Mouse (Mus musculus) forebrain, embryonic 14.5 days (tissue): ENCODE measurements around the gene C130050O18Rik. TPM values are rescaled to one million over a fixed set of nuclear protein-coding genes. Genes with fewer than 3 reads are reported as not detected.

ENCODE experiments used
- ATAC-seq: fragments of 200-750 bp; cut with Nextera tagmentation; 2 replicates; pipeline ENCODE4 v1.8.0; 2017; ENCODE audit warnings: mild to moderate bottlenecking, moderate library complexity
- DNase-seq: peaks from one replicate; pipeline ENCODE4 v3.0.0-alpha.2; 2015; ENCODE audit warnings: low spot score
- H3K27ac ChIP-seq: fragments of 300-500 bp; sonication (generic); 2 replicates; pipeline ENCODE4 v1.5.1; 2014; ENCODE audit warnings: low read depth, mild to moderate bottlenecking, control low read depth, low read length, moderate library complexity
- H3K27me3 ChIP-seq: fragments of 300-500 bp; sonication (generic); replicated peaks from 2 replicates; pipeline ENCODE4 v1.6.1; 2014; ENCODE audit warnings: low read length, control low read depth, mixed read lengths; ENCODE audit not compliant: control insufficient read depth, insufficient read depth
- H3K36me3 ChIP-seq: fragments of 300-500 bp; sonication (generic); 2 replicates; pipeline ENCODE4 v1.6.1; 2014; ENCODE audit warnings: low read length, control low read depth; ENCODE audit not compliant: control insufficient read depth, insufficient read depth
- H3K4me1 ChIP-seq: fragments of 300-500 bp; sonication (generic); 2 replicates; pipeline ENCODE4 v1.6.1; 2014; ENCODE audit warnings: antibody characterized with exemption, low read length, control low read depth; ENCODE audit not compliant: control insufficient read depth, insufficient read depth
- H3K4me2 ChIP-seq: fragments of 300-500 bp; sonication (generic); 2 replicates; pipeline ENCODE4 v1.6.1; 2014; ENCODE audit warnings: mild to moderate bottlenecking, control low read depth, low read length
- H3K4me3 ChIP-seq: fragments of 300-500 bp; sonication (generic); 2 replicates; pipeline ENCODE4 v1.5.1; 2014; ENCODE audit warnings: low read depth, low read length, control low read depth
- H3K9ac ChIP-seq: fragments of 300-500 bp; sonication (generic); 2 replicates; pipeline ENCODE4 v1.6.1; 2014; ENCODE audit warnings: mild to moderate bottlenecking, low read length, control low read depth, moderate library complexity
- H3K9me3 ChIP-seq: fragments of 300-500 bp; sonication (generic); replicated peaks from 2 replicates; pipeline ENCODE4 v1.6.1; 2016; ENCODE audit warnings: low read length, control low read depth, mixed read lengths; ENCODE audit not compliant: control insufficient read depth
- WGBS: fragments of 180-500 bp; shearing (Covaris S2); extraction: QIAGEN DNeasy Blood & Tissue Kit; methylation state at CpG from one replicate; pipeline ENCODE4 v1.1.7; 2014; 5-methylcytosine and 5-hydroxymethylcytosine counted together
- polyA plus RNA-seq: library from polyadenylated mRNA; unstranded; fragments of >200 nt; fragmentation: Nextera tagmentation; extraction: Ambion mirVana; gene quantifications from 2 replicates; pipeline ENCODE4 v1.2.1, GENCODE M21; 2014

Gene C130050O18Rik
- polyA plus RNA-seq, 1 experiment from 2014 or later, result 0.18 TPM

DNA sequence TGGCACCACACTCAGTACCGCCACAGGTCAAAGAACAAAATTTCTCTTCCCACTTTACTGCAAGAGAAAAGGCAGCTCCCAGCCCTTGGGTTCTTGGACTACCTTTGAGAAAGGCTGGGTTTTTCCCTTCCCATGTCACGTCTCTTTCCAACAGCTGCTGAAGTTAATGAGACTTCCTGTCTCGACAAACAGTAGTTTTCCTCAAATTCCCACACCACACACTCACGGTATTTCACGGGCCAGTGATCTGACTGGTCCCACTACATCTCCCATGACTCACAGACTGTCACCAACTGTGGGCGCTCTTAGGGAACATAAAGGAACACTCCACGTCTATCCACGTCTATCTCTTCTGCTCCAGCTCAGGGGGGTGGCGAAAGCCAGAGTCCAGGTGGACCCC lies 20.1 kb downstream of the C130050O18Rik start:
- Histone ChIP-seq H3K9ac (no peak overlapping the region), H3K27ac (no peak overlapping the region), H3K4me1 (peaks cover 28% of the 10 kb centered on the region), H3K4me2 (no peak overlapping the region), H3K9me3 (no peaks in the 10 kb centered on the region), H3K27me3 (no peaks in the 10 kb centered on the region), H3K4me3 (no peak overlapping the region), H3K36me3 (no peaks in the 10 kb centered on the region; the same call in 1 of the 2 replicates)
- DNase-seq (no peak), ATAC-seq (no peak)
- 76% methylated on average over 9 of the region's 9 CpGs for WGBS

- DNase-seq, result no peak
- Histone ChIP-seq H3K36me3 (no peaks in the 10 kb centered on the region; the same call in 1 of the 2 replicates), H3K4me3 (no peak overlapping the region), H3K27me3 (no peaks in the 10 kb centered on the region), H3K9me3 (no peaks in the 10 kb centered on the region), H3K27ac (no peak overlapping the region), H3K9ac (no peak overlapping the region), H3K4me1 (peaks cover 39% of the 10 kb centered on the region), H3K4me2 (no peak overlapping the region)
- ATAC-seq, result no peak
- 92% methylated on average over 9 of the region's 9 CpGs for WGBS
These were observed 21.9 kb downstream of the C130050O18Rik start for GRCm38 (mm10) chr5:139427001-139427400.

DNA sequence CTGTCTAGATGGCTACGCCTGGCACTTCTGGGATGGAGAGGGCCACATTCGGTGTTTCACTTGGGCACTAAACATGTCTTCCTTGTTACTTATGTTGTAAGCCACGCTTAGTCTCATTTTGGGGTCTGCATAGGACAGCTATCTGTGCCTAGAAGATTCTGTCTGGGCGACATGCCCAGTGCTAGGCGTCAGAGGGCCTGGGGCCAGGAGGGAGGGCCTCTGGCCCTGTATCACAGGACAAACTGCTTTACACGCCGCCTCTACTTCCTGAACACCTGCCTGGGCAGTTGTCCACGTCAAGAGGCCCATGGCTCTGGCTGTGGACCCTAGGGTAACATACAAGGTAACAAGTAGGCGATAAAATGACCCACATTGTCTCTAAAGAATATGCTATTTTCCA lies 22.9 kb downstream of the C130050O18Rik start:
- H3K9ac ChIP-seq, result no peak overlapping the region
- DNase-seq (no peak), ATAC-seq (no peak)
- peaks cover 38% of the 10 kb centered on the region for H3K4me1 ChIP-seq
- no peak overlapping the region for H3K4me2 ChIP-seq
- no peaks in the 10 kb centered on the region for H3K27me3 ChIP-seq
- WGBS, result 67% methylated on average over 9 of the region's 9 CpGs
- no peaks in the 10 kb centered on the region; the same call in 1 of the 2 replicates for H3K36me3 ChIP-seq
- H3K4me3 ChIP-seq, result no peak overlapping the region
- H3K9me3 ChIP-seq, result no peaks in the 10 kb centered on the region
- no peak overlapping the region for H3K27ac ChIP-seq

DNA sequence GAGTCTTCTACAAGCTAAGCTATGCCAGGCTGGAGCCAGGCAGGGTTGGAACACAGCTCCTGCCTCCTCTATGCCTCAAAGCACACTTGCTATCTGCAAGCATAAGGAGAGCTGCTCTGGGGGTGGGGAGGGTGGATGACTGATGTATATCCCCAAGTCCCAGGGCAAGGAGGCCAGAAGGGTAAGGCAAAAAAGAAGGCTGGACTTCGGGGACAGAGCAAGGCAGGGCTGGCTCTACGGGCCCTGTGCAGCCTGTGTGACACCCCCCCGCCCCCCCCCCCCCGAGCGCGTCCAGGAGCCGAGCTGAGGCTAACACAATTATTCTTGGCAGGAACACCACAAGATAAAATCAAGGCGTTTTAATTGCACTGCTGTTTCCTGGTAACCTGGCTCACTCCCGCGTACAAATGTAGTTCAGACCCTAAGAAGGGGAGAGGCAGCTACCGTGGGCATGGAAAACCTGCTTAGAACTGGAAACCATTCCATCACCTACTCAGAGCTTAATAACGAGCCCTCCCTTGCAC lies 24.8 kb downstream of the C130050O18Rik start:
- H3K27me3 ChIP-seq, result no peaks in the 10 kb centered on the region
- H3K27ac ChIP-seq, result peak overlapping the region; percentile 49; the same call in 1 of the 2 replicates
- ATAC-seq (no peak), DNase-seq (peak; percentile 63)
- 21% methylated on average over 12 of the region's 12 CpGs for WGBS
- H3K9me3 ChIP-seq, result no peaks in the 10 kb centered on the region
- no peak overlapping the region for H3K9ac ChIP-seq
- H3K4me3 ChIP-seq, result no peak overlapping the region
- no peak overlapping the region for H3K4me2 ChIP-seq
- peaks cover 45% of the 10 kb centered on the region for H3K4me1 ChIP-seq
- no peaks in the 10 kb centered on the region; the same call in 1 of the 2 replicates for H3K36me3 ChIP-seq

DNA sequence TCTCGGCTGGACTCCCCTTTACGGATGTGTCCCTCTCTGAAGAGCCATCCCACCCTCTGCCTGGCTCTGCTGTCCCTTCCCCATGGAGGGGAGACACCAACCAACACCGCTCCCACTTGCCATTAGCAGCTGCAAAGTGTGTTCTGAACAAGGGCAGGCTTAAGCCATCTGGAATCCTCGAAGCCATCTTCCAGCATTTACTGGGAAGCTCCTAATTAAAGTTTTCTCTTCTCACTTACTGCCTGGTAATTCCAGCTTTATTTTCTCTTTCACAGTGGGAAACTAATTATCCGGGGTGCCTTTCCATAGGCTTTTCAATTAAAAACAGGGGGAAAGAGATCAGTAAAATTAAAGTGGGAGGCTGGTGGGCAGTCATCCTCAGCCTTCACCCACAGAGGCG lies 27.3 kb downstream of the C130050O18Rik start:
- Histone ChIP-seq H3K27ac (no peak overlapping the region; the same call in 1 of the 2 replicates), H3K9ac (no peak overlapping the region; the same call in 1 of the 2 replicates), H3K4me3 (no peak overlapping the region), H3K4me1 (peaks cover 56% of the 10 kb centered on the region), H3K9me3 (no peaks in the 10 kb centered on the region), H3K36me3 (no peaks in the 10 kb centered on the region), H3K4me2 (no peak overlapping the region), H3K27me3 (no peaks in the 10 kb centered on the region)
- DNase-seq (peak; percentile 52), ATAC-seq (no peak)
- 11% methylated on average over 6 of the region's 6 CpGs for WGBS

- Histone ChIP-seq H3K4me2 (no peak overlapping the region), H3K4me1 (peaks cover 56% of the 10 kb centered on the region), H3K9ac (no peak overlapping the region), H3K36me3 (no peaks in the 10 kb centered on the region), H3K27ac (no peak overlapping the region; the same call in 1 of the 2 replicates), H3K9me3 (no peaks in the 10 kb centered on the region), H3K4me3 (no peak overlapping the region), H3K27me3 (no peaks in the 10 kb centered on the region)
- no peak for DNase-seq
- ATAC-seq, result no peak
- WGBS, result 39% methylated on average over 7 of the region's 7 CpGs
These were observed 27.8 kb downstream of the C130050O18Rik start for GRCm38 (mm10) chr5:139432747-139433508.

DNA sequence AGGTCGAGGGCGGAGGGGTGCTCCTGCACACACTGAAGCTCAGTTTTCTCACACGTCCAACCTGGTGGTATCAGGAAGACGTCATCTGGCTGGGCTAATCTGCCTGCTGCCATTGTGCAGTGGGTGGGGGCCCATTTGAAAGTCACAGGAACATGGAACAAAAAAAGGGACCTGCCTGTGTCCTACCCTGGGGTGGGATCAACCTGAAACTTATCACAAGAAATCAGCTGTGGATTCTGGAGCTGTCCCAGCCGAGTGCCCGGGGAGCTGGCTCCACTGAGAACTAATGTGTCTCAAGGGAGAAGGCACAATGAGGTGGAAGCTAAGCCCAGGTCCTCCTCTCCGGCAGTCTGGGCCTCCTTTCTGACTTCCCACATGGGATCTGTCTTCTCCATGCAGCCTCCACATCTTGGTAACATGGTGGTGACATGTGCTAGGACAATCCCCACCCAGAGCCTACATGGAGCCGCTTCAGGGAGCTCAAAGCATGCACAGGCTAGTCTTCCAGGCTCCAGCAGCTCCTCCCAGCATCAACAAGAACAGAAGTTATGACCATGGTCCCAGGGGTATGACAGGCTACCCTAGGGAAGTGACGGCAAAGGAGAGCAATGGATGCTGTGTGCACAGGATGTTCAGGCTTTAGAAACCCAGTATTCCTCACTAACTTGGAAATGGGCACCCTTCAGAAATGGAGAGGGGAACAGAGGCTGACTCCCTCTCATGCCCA lies 28.9 kb downstream of the C130050O18Rik start:
- Histone ChIP-seq H3K36me3 (no peaks in the 10 kb centered on the region), H3K9me3 (no peaks in the 10 kb centered on the region), H3K4me3 (no peak overlapping the region), H3K4me1 (peaks cover 54% of the 10 kb centered on the region), H3K4me2 (no peak overlapping the region), H3K27ac (peak overlapping the region; percentile 70), H3K9ac (no peak overlapping the region), H3K27me3 (no peaks in the 10 kb centered on the region)
- ATAC-seq (no peak), DNase-seq (no peak)
- 79% methylated on average over 9 of the region's 9 CpGs for WGBS

DNA sequence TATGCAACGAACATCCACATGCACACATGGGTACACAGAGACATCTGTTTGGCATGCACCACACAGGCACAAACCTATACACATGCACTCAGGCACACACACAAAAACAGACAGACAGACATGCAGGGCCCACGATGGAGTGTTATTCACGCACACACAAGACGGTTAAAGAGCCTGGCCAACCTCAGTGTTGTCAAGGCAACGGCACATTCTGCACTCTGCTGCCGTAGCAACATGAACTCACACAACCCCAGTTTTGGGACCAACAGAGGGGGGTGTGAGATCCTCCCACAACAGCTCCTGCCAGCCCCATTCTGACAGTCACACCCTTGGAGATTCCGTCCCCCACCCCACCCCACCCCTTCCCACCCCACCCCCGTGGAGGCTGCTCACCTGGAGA lies 29.9 kb downstream of the C130050O18Rik start:
- Histone ChIP-seq H3K4me1 (peaks cover 46% of the 10 kb centered on the region), H3K9ac (no peak overlapping the region), H3K4me3 (no peak overlapping the region), H3K4me2 (no peak overlapping the region), H3K27me3 (no peaks in the 10 kb centered on the region), H3K9me3 (no peaks in the 10 kb centered on the region), H3K36me3 (no peaks in the 10 kb centered on the region), H3K27ac (peak overlapping the region; percentile 70; the same call in 1 of the 2 replicates)
- ATAC-seq, result peak; percentile 79
- peak; percentile 81 for DNase-seq
- WGBS, result 16% methylated on average over 8 of the region's 8 CpGs
